Mouse (Mus musculus) ovary, postnatal 10 days (tissue): ENCODE measurements around the gene Wdr95.
A peak's percentile ranks its signal among the peaks of the same experiment; 100 is the strongest.

ENCODE experiments used
- DNase-seq: peaks from one replicate; pipeline ENCODE4 v3.0.0; 2022; ENCODE audit warnings: low spot score

Wdr95 gene

DNA sequence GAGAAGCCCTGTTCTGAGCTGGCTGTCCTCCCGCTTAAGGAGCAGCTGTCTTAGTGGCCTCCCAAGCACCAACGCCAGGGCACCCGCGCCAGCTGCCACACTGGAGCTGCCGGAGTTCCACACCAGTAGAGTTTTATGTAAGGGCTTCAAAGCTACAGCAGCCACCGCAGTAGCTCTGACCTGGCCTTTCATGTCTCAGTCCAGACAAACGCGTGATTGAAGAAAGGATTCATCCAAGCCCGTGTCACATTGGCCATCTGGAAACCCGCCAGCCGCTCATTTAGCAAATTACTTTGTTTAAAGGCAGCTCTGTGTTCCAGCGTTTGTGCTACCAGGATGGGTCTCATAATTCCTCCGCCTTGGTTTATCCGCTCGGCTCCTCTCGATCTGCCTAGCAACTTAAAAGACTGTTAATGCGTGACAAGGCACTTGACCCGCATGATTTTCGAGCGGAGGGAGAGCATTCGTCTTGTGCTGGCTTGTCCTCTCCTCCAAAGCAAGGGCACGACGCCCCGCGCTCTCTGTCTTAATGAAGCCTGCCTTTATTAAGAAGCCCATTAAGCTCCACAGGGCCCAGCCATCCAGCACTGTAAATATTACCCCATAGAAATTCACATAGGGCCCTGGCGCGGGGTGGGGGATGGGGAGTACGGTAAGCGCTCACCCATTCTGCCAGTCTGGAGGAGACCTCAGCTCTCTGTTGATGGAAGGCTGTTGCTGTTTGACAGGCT lies at the start of gene Wdr95:
Wdr95 (plus strand) TSS at position 681 of the 731 bp plus-strand sequence.
- DNase-seq: no peak

DNA sequence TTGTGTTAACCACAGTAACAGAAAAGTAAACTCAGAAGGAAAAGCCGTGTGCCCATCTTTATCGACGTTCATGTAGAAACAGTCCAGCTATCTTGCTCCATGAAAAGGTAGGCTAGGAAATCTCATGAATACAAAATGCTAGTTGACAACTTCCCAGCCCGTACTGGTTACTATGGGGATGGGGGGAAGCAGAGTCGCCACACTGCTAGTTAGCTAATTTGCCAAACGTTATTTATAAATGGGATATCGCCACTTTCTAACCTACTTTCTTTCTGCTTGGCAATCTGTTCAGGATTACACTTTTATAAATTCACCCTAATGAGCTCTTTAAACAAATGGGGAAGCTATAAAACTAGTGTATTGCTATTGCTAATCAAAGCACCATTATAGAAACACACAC lies 46.6 kb upstream of the Wdr95 start:
- no peak for DNase-seq

DNA sequence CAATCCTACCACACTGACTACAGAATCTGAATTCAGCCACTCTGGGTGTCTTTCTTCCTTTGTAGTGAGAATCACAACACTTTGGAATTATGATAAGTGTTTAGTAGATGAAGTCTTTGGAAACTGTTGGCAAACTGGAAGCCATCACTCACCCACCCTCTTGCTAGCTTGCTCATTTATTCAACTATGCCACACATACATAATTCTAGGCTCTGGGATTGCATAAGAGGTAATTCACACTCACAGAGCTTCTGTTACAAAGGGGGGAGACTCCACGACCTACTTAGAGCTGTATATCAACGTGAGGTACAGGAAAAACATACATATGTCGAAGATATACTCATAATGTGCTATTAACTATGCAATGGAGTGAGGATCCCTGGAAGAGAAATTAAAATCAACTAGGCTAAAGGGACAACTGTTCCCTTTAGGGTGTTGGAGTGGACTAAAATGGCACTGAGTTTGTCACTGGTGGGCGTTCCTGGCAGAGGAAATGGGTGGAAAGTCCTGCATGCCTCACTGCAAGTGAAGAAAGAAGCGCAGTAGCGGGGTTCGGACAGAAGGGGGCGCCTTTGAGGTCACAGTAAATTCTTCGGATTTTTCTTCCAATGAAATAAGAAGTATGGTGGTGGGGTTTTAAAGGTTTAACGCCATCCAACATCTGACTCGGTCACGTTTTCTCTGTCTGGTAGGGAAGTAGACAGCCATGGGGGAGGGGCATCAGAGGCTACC lies 45.0 kb upstream of the Wdr95 start:
- DNase-seq: no peak

DNA sequence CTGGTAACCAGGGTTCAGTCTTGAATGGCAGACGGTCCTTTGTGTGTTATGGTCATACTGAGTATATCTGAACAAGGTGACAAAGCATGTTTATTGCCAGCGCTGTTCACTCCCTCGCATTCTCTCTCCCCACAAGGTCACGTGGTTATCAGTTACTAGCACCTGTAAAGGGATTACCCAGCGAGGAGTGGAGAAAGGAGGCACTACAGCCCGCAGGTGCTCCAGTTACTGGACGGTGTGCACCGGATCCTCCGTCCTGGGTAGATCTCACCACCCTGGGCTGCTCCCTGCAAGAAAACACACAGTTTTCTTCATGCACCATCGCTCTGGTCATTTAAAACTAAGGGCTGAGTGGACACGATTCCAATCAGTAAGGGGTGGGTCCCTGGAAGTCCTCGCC lies 44.2 kb upstream of the Wdr95 start:
- DNase-seq: no peak

DNA sequence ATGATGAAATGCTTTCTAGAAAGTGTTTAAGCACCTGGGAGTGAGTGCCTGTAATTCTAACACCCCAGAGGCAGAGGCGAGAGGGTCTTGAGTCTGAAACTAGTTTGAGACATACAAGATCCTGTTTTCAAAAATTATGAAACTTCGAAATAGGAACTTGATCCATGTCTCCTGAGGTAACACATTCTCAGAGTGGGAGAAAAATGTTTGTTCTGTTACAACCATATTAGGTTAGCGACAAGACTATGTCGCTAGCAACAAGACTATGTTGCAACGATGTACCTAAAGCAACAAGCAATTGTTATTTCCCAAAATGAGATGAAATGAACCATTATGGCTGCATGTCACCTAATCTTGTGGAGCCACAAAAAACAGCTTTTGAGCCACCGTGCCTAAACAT lies 43.0 kb upstream of the Wdr95 start:
- no peak for DNase-seq

DNA sequence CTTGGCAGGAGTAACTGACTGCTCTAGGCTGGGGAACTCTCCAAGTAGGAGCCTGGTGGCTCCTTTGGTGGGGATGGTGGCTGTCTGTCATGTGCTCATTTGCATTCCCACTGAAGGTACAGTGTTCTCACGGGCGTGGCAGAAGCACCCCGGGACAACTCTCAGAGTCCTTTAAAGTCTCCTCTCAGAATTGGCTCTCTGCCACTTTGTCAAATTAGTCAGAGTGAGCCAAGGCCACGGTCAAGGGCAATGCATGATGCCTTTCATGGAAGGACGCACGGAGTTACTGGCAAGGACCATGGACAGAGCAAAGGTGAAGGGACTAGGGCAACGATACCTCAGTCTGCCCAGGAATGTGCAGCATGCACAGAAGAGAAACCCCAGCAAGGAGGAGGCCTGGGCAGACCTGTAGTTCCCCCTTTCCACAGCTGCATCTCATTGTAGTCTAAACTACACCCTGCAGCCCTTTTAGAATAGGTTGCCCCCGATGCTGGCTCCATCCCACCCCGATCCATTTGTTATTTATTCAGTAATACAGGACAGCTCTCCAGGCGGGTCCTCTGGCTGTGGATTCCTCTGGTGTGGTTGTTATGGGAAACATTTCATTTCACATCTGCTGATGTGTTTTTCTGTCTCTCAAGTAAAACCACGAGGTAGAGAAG lies 40.0 kb upstream of the Wdr95 start:
- DNase-seq: no peak

DNA sequence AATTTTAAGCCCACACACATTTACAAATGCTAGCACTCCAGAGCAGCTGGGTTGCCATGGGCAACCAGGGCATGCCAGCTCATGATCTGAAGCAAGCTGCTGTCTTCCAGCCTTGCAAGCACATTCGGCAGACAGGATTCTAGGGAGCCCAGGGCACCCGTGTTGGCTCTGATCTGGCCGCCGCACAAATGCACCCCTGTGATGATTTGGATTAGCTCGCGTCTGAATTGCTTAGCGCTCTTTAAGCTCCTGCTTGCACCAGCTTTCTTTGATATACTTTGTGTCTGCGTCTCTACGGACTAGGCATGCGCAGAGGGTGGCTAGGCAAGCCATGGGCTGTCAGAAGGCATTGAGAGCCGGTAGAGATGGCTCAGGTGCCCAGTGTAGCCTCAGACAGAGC lies 39.3 kb upstream of the Wdr95 start:
- DNase-seq: no peak

DNA sequence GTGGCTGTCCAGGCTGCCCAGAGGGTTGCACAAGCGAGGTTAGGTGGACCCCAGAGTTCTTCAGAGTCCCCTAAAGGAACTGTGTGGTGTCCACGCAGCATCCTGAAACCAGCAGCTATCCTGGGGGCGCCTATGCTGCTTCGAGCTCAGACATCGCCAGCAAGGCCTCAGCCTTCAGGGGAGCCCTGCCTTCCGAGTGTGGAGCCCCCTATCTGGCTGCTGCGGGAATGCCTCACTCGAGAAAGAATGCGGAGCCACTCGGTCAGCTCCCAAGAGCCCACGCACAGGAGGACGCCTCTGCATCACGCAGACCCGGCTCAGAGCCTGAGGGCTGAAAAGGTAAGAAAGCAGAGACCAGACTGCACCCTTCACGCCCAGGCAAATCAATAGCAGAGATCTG lies 38.2 kb upstream of the Wdr95 start:
- no peak for DNase-seq

DNA sequence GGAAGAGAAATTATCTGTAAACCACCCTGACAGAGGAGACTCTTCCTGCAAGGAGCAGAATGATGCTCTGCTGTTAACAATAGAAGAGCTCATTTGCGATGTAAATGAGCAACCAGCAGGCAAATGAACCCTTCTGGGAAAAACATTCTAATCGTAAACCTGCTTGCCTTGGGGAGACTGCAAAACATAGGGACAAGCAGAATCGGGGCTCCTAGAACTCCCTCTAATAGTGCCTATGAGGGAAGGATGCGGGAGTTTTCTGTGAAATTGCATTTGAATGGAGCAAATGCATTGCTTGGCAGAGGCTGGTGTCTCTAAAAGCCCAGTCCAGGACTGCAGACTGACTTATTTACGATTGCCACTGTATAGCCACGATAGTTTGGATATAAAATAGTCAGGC lies 32.8 kb upstream of the Wdr95 start:
- DNase-seq: no peak

DNA sequence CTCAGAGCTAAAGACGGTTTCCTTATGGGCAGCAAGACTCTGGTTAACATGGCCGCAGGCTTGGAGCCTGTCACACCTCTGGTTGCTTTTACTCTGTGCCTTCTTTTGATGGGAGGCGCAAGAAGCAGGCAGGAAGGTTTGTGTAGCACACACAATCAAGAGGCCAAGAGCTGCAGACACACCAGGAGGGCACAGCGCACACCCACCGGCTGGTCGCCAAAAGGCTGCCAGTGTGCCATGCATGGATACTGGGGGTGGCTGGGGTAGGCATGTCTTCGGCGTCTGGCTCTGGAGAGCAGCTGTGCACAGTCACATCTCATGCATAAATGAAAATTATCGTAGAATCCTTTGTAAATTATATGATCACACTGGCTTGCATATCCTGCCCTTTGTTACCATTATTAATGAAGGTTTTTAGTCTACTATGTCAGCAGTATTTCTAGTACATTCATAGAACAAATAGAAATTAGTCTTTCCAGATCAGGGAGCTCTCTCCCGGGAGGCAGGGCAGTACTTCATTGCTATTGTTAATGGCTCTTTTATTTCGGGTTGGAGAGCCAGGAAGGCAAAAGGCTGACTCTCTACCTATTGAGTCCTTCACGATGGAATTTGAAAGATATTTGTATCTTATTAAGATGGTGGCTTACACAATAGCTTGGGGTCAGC lies 31.9 kb upstream of the Wdr95 start:
- DNase-seq: no peak

DNA sequence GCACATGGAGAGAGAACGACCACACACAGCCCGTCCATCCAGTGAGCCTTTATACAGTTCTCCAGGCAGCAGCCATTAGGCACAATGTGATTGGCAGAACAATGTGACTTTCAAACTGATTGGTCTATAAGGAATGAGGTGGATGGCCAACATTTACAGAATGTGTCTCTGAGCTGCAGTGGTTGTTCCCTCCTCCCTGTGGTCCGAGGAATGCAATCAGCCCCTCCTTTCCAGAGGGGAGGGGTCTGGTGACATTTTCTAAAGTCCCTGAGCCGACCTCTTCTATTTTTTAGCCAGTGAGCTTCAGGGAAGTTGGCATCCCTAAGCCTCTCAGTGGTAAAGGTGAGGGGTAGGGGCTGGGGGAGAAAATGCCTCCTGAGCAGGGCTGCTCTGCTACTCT lies 28.5 kb upstream of the Wdr95 start:
- DNase-seq: no peak

DNA sequence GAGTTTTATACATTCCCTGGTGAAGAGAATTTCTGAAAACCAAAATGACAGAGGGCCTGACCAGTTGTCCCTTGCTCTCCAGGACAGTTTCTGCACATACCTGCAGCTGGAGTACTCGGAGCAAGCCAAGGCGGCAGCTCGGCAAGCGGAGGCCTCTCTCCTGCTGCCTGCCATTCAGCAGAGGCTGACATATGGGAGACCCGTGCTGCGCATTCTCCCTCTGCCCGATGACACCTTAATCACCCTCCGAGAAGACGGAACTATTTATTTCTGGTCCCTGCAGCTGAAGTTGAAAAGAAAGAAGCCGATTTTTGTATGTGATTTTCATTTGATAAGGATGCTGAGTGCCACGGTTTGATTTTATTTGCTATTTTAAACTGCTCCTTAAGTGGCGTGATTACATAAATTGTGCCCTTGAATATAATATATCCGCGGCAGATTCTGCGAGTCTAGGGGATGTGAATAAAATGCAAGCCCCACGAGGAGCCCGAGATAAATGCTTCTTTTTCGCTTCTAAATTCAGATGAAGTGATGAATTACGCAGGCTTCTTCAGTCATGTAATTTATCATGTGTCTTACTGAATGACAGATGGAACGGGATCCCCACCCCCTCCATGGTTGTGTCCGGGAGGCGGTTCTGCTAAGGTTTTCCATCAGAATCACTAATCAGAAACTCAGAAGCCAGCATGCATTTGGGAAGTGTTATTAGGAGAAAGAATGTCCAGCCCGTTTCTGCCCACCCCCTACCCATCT lies 24.9 kb upstream of the Wdr95 start:
- DNase-seq: no peak

DNA sequence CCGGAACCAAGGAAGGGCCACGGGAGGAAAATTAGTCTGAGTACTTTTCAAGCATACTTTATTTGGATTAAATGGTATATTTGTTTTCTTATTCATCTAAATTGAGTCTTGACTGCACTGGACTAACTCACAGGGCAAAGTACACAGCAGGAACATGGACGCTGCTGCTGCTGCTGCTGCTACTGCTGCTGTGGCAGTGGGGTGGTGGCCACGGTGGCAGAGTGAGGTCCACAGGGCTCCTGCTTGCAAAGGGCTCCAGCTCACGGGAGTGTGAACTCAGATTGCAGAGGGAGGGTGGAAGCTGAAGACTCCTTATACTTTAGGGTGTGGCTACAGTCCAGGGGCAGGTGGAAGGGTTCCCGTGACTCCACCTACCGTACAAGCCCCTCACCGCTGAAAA lies 23.5 kb upstream of the Wdr95 start:
- DNase-seq: no peak

DNA sequence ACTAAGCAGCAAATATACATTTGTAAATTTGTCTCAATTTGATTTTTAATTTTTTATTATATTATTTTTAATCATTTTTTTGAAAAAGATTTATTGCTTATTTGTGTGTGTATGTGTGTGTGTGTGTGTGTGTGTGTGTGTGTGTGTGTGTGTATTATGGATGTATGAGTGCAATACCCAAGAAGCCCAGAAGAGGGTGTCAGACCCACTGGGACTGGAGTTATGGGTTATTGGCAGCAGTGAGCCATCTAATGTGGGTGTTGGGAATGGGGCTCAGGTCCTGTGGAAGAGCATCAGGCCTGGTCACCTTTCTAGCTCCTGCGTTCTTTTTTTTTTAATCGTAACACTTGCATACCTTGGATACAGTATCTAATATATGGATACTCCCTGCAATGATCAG lies 22.4 kb upstream of the Wdr95 start:
- DNase-seq: no peak

DNA sequence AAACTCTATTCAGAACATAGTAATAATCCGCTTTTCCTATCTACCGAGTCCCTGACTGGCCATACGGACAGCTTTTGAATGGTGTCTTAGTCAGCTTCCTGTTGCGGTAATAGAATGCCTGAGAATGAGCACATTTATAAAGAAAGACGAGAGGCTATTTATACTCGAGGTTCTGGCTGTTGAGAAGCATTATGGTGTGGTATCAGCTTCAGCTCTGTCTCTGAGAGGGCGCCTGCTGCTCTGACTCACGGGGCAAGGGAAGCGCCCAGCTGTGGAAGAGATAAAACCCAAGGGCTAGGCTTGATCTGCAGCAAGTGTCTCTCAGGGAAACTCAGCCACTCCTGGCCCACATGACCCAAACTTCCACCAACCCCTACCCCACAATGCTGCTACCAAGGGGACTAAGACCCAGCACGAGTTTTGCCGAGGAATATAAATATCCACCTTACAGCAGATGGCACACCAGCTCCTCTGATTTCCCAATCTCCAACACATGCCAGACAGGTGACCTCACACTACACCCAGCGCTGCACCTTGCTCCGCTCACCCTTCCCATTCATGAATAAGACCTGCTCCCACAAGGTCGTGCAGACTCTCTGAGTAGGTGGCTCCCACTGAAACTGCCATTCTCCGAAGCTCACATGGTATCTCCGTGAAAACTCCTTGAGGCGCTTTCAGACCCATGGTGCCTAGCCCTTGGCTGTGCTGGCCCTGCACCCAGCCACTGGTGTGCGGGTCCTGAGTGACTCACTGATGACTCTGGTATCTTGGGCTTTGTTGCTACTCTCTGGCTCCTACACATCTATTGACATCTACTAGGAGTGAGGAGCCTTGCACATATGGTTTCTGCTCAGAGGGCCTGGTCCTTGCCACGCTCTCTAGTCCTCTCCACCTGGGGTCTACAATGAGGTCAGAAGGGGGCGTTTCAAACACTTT lies 20.1 kb upstream of the Wdr95 start:
- DNase-seq: no peak

DNA sequence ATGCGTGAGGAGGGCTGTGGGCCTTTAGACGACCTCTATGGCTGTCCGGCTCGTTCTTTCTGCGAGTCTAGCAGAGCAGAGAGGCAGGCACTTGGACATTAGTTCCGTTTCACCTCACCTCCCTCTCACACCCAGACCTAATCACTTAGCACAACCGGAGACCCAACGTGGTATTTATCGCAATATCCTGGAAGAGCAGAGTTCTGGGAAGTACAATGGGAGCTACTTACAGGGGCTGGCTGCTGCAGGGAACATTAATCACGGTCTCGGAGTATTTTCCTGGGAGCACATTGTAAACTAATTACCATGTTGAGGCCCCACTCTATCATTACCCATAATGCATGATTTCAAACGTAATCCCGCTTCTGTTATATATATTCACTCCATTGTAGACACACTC lies 18.2 kb upstream of the Wdr95 start:
- DNase-seq: no peak

DNA sequence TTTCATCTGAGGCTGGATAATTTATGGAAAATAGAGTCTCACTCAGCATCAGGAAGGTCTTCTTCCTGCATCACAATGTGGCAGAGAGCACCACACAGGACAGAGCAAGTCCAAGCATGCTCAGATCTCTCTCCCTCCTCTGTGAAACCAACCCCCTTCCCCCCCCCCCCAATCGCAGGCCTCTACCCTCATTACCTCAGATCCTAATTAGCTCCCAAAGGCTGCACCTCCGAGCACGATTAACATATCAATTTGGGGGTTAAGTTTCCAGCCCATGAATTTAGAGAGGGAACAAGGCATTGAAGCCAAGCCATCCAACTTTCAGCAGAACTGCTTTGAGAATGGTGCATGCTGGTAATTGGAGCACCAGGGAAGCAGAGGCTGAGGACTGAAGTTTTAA lies 15.8 kb upstream of the Wdr95 start:
- no peak for DNase-seq

DNA sequence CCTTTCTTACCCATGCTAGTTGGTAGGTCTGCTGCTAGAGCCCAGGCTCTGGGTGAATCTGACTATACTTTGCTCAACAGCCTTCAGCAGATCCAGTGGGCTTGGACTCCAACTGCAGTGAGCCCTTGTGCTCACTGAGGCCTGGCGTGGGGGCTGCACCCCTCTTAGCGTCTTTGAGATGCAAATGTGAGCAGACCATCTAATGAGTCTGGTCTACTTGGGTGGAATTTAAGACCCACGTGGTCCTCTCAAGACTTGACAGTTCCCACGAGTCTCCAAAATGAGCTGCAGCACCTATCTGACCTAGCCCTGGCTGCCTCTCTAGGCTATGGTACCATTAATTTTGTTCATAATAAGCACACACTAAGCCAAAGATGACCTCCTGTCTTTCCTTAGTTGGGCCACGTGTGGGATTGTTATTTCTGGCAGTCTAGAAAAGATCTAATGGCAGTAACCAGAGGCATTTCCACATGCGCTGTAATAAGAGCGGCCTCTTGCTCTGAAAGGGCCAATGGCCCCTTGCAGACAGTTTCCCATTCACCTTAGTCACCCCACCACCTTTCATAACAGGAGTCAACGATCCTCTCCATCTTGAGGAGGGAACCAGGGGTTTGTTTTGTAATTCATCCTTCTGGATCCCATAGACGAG lies 14.9 kb upstream of the Wdr95 start:
- no peak for DNase-seq

DNA sequence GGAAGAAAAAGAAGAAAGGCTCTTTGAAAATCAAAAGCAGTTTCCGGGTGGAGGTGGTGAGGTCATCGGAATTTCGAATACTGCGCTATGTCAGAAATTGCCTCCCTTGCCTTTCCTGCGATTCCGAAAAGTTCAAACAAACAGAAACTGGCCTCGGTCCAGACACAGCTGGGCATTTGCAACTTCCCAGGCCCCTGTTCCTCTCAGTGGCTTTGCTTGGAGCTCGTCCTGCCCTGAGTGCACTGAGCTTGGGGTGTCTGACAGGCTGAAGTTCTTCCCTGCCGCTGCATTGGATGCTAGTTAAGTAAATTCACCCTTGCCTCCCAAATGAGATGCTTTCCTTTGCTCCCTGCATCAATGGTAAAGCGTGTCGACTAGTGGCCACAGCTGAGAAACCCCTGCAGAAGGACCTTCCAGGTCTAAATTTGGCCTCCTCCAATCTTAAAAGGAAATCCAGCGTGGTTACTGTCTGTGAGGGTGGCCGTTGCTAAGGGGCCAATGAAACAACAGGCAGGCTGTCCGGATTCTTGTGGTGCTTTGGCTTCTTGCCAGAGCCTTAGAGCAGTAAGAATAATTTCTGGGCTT lies 14.3 kb upstream of the Wdr95 start:
- DNase-seq: peak; percentile 21

DNA sequence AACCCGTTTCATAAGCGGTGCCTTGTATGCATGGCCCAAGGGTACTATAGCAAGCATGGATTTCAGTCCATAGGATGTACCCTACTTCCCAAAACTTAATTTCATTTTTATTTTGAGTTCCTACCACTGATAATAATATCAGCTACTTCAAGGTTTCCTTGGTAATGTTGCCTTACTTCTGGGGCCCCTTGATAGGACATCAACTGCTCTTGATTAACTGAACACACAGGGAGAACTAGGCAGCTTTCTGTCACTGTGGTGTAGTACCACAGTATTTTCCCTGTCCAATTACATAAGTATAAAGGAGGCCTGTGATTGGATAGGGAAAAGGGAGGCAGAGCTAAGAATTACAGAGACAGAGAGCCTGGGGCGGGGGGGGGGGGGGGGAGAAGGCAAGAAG lies 13.6 kb upstream of the Wdr95 start:
- no peak for DNase-seq
